Mouse (Mus musculus): ENCODE data around the gene Kxd1.

Kxd1 gene

DNA sequence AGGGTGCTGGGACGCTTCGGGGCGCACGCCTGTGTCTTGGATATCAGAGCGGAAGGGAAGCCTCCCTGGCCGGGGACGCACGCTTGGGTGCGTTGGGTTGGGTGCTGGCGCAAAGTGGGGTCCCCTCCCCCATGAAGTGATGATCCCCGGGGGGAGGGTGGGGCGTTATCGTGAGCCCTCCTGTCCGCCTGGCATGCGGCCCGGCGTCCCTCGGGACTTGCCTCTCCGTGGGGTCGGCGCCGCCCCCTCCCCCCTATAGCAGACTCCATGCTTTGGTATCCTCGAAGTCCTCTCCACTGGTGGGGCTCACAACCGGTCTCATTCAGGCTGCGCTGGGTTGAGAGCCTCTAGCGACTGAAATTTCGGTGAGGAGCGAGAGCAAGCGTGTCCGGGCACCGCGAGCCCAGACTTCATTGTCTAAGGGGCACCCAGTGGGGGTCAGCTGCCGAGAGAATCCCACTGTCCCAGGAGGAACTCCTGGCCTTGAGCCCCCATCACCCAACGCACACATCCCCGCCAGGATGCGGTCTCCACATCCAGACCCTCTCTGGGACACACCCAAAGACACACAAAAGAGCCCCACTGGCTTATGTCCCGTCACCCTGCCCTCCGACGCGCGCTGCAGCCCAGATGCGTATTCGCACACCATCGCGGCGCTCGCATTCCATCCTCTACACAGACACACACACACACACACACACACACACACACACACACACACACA, 33.9 kb downstream of the Kxd1 start:
- DNase-seq (ENCODE audit: low read depth, low spot score) = no peak

GRCm38 (mm10) chr8:70492664-70493640, 34.8 kb downstream of the Kxd1 start, which contains the start of gene Crlf1:
Gene Crlf1 (plus strand): TSS chr8:70493158.
- DNase-seq (ENCODE audit: low read depth, low spot score) = no peak

DNA sequence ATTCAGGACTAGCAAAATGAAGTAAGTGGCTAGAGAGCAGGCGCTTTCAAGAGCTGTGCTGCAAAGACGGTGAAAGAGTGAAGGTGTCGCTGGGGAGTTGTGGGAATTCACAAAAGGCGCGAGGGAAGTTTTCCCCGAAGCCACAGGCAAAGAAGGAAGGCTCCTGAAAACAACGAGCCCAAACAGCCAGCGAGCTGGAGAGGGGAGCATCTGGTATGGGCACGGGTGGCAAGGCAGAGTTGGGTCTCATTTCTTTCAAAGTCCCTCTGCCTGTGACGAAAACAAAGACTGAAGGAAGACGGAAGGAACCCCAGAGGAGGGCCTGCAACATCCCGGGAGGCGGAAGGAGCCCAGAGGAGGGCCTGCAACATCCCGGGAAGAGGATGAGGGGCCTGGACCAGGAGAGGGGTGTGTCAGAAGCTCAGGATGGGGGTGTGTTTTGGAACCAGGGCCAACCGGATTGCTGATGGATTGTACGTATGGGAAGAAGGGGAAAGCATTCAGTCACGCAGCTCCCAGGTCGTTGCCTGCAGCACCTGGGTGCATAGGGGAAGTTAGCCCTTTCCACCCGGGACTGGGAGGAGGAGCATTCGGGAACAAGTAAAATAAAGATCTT, 36.8 kb downstream of the Kxd1 start:
- DNase-seq (ENCODE audit: low read depth, low spot score) = no peak

- no peak for DNase-seq (ENCODE audit: low read depth, low spot score)
These were observed 37.5 kb downstream of the Kxd1 start for GRCm38 (mm10) chr8:70490061-70490879.

GRCm38 (mm10) chr8:70489576-70489975, 38.2 kb downstream of the Kxd1 start:
- no peak for DNase-seq (ENCODE audit: low read depth, low spot score)

- no peak for DNase-seq (ENCODE audit: low read depth, low spot score)
These were observed 38.8 kb downstream of the Kxd1 start for GRCm38 (mm10) chr8:70488931-70489470.

GRCm38 (mm10) chr8:70487993-70488796, 39.6 kb downstream of the Kxd1 start:
- DNase-seq (ENCODE audit: low read depth, low spot score) = no peak

DNA sequence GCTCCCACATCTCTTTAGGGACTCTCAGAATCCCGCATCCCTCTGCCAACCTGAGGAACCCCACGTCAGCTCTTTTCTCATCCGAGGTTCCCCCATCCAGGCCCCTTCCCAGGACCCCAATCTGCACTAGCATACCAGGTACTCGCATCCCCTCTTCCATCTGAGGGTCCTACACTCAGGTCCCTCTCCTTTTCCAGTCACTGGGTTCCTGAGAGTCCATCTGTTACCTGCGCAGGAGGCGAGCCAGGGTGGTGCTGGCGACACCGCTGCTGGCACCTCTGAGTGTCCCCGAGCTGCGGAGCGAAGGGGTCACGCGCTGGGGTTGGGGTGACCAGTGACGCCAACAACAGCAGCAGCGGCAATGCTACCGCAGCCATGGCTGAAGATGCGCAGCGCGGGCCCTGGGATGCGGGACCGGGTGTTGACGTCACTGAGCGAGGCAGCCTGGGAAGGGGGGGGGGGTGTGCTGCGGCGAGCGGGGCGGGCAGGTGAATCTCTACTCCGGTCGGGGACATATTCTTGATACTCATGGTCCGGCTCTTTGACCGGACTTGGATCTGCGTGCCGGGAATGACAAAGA, 40.7 kb downstream of the Kxd1 start, which contains the start of gene Tmem59l:
TSS of gene Tmem59l (minus strand) at position 418 of the 580 bp plus-strand sequence.
- DNase-seq (ENCODE audit: low read depth, low spot score) = no peak

GRCm38 (mm10) chr8:70486191-70486681, 41.5 kb downstream of the Kxd1 start:
- DNase-seq (ENCODE audit: low read depth, low spot score) = no peak

DNA sequence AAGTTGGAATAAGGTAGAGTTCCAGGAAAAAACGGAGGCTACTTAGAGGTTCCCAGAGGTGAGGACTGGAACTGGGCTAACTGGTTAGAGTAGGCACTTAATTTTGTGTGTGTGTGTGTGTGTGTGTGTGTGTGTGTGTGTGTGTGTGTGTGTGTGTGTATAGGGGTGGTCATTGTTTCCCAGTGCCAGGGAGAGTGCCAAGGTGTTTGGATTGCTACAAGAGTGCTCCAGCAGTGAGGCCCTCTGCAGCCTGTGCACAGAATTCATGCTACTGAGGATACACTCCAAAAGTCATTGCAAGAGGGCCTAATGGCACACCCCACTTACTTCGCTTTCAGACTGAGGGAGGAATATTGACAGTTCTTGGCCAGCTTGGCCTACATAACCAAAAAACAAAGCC, 44.8 kb downstream of the Kxd1 start:
- no peak for DNase-seq (ENCODE audit: low read depth, low spot score)

- no peak for DNase-seq (ENCODE audit: low read depth, low spot score)
These were observed 45.8 kb downstream of the Kxd1 start for GRCm38 (mm10) chr8:70481908-70482307.

GRCm38 (mm10) chr8:70477269-70477982, 50.3 kb downstream of the Kxd1 start:
- DNase-seq (ENCODE audit: low read depth, low spot score) = peak; percentile 82

GRCm38 (mm10) chr8:70476333-70477268, 51.2 kb downstream of the Kxd1 start, which contains the start of gene Klhl26:
Gene Klhl26 (minus strand): TSS chr8:70476968.
- DNase-seq (ENCODE audit: low read depth, low spot score) = peak; percentile 97

DNA sequence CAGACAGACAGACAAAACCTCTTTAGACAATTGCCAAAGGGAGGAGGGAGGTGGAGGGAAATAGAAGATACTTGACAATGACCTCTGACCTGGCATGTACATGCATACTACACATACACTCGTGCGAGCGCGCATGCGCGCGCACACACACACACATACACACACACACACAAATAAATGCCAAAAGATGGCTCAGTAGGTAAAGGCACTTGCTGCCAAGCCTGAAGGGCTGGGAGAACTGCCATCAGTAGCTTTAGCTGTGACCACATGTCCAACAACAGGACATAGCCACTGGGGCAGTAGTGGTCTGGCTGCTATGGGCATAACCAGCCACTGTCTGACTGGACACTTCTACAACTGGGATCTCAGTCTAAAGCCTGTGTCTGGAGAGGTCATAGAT, 55.9 kb downstream of the Kxd1 start:
- DNase-seq (ENCODE audit: low read depth, low spot score) = no peak

DNA sequence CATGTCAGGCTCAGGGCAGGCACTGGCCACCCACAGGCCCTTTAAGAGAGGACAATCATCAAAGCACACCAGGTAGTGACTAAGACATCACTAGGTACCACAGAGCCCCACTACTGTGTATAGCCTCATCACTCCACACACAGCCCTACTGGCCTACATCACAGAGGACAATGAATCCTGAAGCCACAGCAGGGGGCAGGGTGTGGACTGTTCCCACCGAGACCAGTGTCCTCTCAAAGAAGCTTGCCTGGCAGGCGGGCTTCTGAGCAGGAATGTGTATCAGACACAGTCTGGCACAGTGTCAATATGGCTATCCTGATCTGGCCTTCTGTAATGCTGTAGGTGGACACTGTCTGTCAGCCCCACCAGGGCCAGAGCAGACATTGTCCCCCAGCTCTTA, 57.8 kb downstream of the Kxd1 start:
- no peak for DNase-seq (ENCODE audit: low read depth, low spot score)

- DNase-seq (ENCODE audit: low read depth, low spot score) = no peak
These were observed 58.4 kb downstream of the Kxd1 start for GRCm38 (mm10) chr8:70469295-70469916.

GRCm38 (mm10) chr8:70468733-70469132, 59.0 kb downstream of the Kxd1 start:
- DNase-seq (ENCODE audit: low read depth, low spot score) = no peak
